Mouse (Mus musculus) splenic B cell, adult 2 months (primary cell): ENCODE results near the gene Pax9.

Source experiments
- DNase-seq: peaks from one replicate; pipeline ENCODE4 v3.0.0-alpha.2; 2011; ENCODE audit warnings: low read depth, low spot score
- H3K27me3 ChIP-seq: 2 replicates; pipeline ENCODE4 v1.6.1; 2012; ENCODE audit warnings: mild to moderate bottlenecking, low read length, moderate library complexity, mixed read lengths; ENCODE audit not compliant: control insufficient read depth, poor library complexity, insufficient read depth, severe bottlenecking
- H3K36me3 ChIP-seq: 2 replicates; pipeline ENCODE4 v1.6.1; 2012; ENCODE audit warnings: mild to moderate bottlenecking, low read length, moderate library complexity, mixed read lengths; ENCODE audit not compliant: control insufficient read depth, poor library complexity, insufficient read depth, severe bottlenecking

Gene Pax9

DNA sequence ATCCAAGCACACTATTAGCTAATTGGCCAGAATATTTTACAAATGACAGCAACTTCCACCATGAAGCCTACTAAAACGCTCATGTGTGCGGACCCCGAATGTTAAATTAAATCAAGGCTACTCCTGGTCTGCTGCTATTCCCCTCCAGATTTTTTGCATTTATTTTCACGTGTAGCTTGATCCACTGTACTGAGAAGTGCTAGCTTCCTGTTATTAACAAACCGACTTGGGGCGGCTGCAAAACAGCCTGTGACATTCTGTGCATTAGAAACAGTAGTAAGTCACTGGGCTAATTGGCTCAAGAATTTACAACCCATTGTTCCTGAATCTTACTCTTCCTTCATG, 27.1 kb downstream of the Pax9 start:
- Histone ChIP-seq H3K27me3 (no peaks in the 10 kb centered on the region), H3K36me3 (no peaks in the 10 kb centered on the region)
- DNase-seq, result no peak

DNA sequence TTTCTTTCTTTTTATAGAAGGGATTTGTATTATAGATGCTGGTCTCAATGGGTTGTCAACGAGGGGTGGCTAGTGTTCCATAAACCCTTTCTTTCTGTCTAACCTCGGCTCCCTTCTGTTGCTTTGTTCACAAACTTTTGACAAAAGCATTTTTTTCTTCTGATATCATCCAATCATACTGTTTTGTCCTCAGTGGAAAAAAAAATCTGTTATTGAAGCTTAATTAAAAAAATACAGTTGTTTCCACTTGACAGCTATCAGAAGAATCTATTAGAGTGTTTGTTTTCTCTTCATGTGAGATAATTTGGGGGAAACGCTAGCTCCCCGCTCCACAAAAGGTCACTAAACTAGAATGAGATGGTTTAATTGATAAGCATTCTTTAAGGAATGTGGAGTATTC, 36.1 kb downstream of the Pax9 start:
- Histone ChIP-seq H3K27me3 (no peaks in the 10 kb centered on the region), H3K36me3 (no peaks in the 10 kb centered on the region)
- no peak for DNase-seq

DNA sequence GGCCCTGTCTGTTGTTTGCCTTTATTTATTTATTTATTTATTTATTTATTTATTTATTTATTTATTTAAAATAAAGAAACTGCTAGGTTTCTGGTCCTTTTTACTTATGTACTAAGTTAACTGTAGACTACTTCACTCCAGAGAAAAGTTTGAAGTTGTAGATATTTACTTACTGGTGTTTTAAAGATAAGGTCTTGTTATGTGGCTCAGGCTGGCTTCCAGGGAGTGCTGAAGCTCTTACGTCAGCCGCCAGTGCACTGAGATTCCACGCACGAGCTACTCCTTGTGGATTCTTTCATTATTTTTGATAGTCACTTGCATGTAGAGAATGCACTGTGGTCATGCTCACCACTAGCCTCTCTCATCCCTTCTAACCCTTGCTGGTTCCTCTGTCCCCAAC, 45.5 kb downstream of the Pax9 start:
- Histone ChIP-seq H3K27me3 (no peaks in the 10 kb centered on the region), H3K36me3 (no peaks in the 10 kb centered on the region)
- DNase-seq, result no peak
